Mouse (Mus musculus): ENCODE results near the gene Slc16a8. TPM values are rescaled to one million over a fixed set of nuclear protein-coding genes. Genes with fewer than 3 reads are reported as not detected.

Gene Slc16a8
- total and polyA plus RNA-seq, 3 experiments = 0.08 to 0.83 TPM; not detected in 1

- no peak for TF ChIP-seq ZNF384 (IDR thresholded peaks at IDR 0.05; ENCODE audit: low read depth, low read length)
- TF ChIP-seq SMC3 (IDR thresholded peaks at IDR 0.05; ENCODE audit: low read depth, low read length) = no peak
- TF ChIP-seq ZMIZ1 (IDR thresholded peaks at IDR 0.05; ENCODE audit: low read depth, low read length) = no peak
- TF ChIP-seq GABPA (IDR thresholded peaks at IDR 0.05; ENCODE audit: insufficient replicate concordance, low read depth, low read length) = no peak
- no peaks in the 10 kb centered on the region for H3K79me2 ChIP-seq (replicated peaks; ENCODE audit: control insufficient read depth, extremely low read depth, insufficient read depth, poor library complexity, severe bottlenecking)
- H3K27me3 ChIP-seq (replicated peaks) = no peaks in the 10 kb centered on the region
- in situ Hi-C loops (cut with MboI; ENCODE audit: low pct_ligation_motif_present, low pct_unique_long_range_greater_than_20kb, low sequenced_read_pairs) (loop anchor here (25.0 kb wide), 1 partner anchor 249 kb away; no protein-coding TSS in a partner anchor), dilution Hi-C loops (cut with MboI; ENCODE audit: extremely low pct_ligation_motif_present, extremely low pct_unique_long_range_greater_than_20kb, low sequenced_read_pairs) (no loop called here)
- H3K4me3 ChIP-seq (replicated peaks in 1 of 3; ENCODE audit: low read depth in 2 of 3, low read length in 2 of 3, poor library complexity in 1 of 3) = no peak overlapping the region
- H3K27ac ChIP-seq (ENCODE audit: insufficient read depth, low read depth) = no peak overlapping the region
- no peak for DNase-seq (ENCODE audit: extremely low read depth)
- no peak overlapping the region for H3K9ac ChIP-seq (ENCODE audit: insufficient read depth, low read depth)
- peaks cover 66 to 91% of the 10 kb centered on the region in 2 experiments for H3K36me3 ChIP-seq (replicated peaks in 1 of 2; ENCODE audit: control insufficient read depth in 1 of 2, insufficient read depth in 1 of 2, low read length in 1 of 2)
- H3K4me1 ChIP-seq (ENCODE audit: control insufficient read depth in 1 of 2, insufficient read depth in 2 of 2) = peaks cover 2 to 4% of the 10 kb centered on the region in 2 experiments; a peak in 2 of 4 replicates
- H3K4me2 ChIP-seq (ENCODE audit: insufficient read depth, low read depth, poor library complexity, severe bottlenecking) = no peak overlapping the region
- H3K9me3 ChIP-seq (replicated peaks; ENCODE audit: low read length) = peaks cover 7% of the 10 kb centered on the region
Observed at GRCm38 (mm10) chr15:79238036-79238435, 16.5 kb downstream of the Slc16a8 start.

- no peaks in the 10 kb centered on the region for H3K79me2 ChIP-seq (replicated peaks; ENCODE audit: control insufficient read depth, extremely low read depth, insufficient read depth, poor library complexity, severe bottlenecking)
- H3K27me3 ChIP-seq (replicated peaks) = no peaks in the 10 kb centered on the region
- no peak overlapping the region for H3K4me3 ChIP-seq (replicated peaks in 1 of 3; ENCODE audit: low read depth in 2 of 3, low read length in 2 of 3, poor library complexity in 1 of 3)
- peaks cover 3 to 15% of the 10 kb centered on the region in 2 experiments; a peak in 2 of 4 replicates for H3K4me1 ChIP-seq (ENCODE audit: control insufficient read depth in 1 of 2, insufficient read depth in 2 of 2)
- no peak overlapping the region for H3K27ac ChIP-seq (ENCODE audit: insufficient read depth, low read depth)
- dilution Hi-C loops (cut with MboI; ENCODE audit: extremely low pct_ligation_motif_present, extremely low pct_unique_long_range_greater_than_20kb, low sequenced_read_pairs) (no loop called here), in situ Hi-C loops (cut with MboI; ENCODE audit: low pct_ligation_motif_present, low pct_unique_long_range_greater_than_20kb, low sequenced_read_pairs) (loop anchor here (25.0 kb wide), 1 partner anchor 252 kb away; no protein-coding TSS in a partner anchor)
- no peak overlapping the region for H3K9ac ChIP-seq (ENCODE audit: insufficient read depth, low read depth)
- no peaks in the 10 kb centered on the region for H3K9me3 ChIP-seq (replicated peaks; ENCODE audit: low read length)
- no peak for DNase-seq (ENCODE audit: extremely low read depth)
- no peak for TF ChIP-seq SMC3 (IDR thresholded peaks at IDR 0.05; ENCODE audit: low read depth, low read length)
- no peak for TF ChIP-seq RAD21 (IDR thresholded peaks at IDR 0.05; ENCODE audit: low read depth, low read length)
- no peak for TF ChIP-seq UBTF (IDR thresholded peaks at IDR 0.05; ENCODE audit: low read depth, low read length)
- no peak for TF ChIP-seq CHD2 (IDR thresholded peaks at IDR 0.05; ENCODE audit: low read length)
- TF ChIP-seq ZC3H11A (IDR thresholded peaks at IDR 0.05; ENCODE audit: low read depth, low read length) = no peak
- TF ChIP-seq ZKSCAN1 (IDR thresholded peaks at IDR 0.05; ENCODE audit: borderline replicate concordance, low read depth, low read length) = no peak
- TF ChIP-seq GABPA (IDR thresholded peaks at IDR 0.05; ENCODE audit: insufficient replicate concordance, low read depth, low read length) = no peak
- TF ChIP-seq TBP (conservative IDR thresholded peaks at IDR 0.05; ENCODE audit: low read depth, low read length) = no peak
- TF ChIP-seq JUND (conservative IDR thresholded peaks at IDR 0.05; ENCODE audit: low read depth, low read length) = no peak
- no peak for TF ChIP-seq SIN3A (IDR thresholded peaks at IDR 0.05; ENCODE audit: low read length)
- TF ChIP-seq POLR2AphosphoS2 (IDR thresholded peaks at IDR 0.05; ENCODE audit: low read depth, low read length) = no peak
- TF ChIP-seq ELF1 (IDR thresholded peaks at IDR 0.05; ENCODE audit: low read depth, low read length) = no peak
- no peak for TF ChIP-seq CTCF (conservative IDR thresholded peaks at IDR 0.05 in 1 of 2, IDR thresholded peaks at IDR 0.05 in 1 of 2; ENCODE audit: low read depth in 2 of 2, low read length in 2 of 2)
- no peak for TF ChIP-seq JUN (IDR thresholded peaks at IDR 0.05; ENCODE audit: insufficient read depth, low read depth, low read length)
- TF ChIP-seq MAX (IDR thresholded peaks at IDR 0.05; ENCODE audit: low read length) = no peak
- TF ChIP-seq KAT2A (IDR thresholded peaks at IDR 0.05; ENCODE audit: insufficient replicate concordance, low read length) = no peak
- no peak for TF ChIP-seq MAFK (IDR thresholded peaks at IDR 0.05; ENCODE audit: insufficient replicate concordance, low read length)
- no peak for TF ChIP-seq MYC (IDR thresholded peaks at IDR 0.05; ENCODE audit: low read depth, low read length)
- TF ChIP-seq POLR2A (IDR thresholded peaks at IDR 0.05; ENCODE audit: low read depth, low read length) = no peak
- no peak for TF ChIP-seq RCOR1 (conservative IDR thresholded peaks at IDR 0.05; ENCODE audit: low read depth, low read length)
- H3K4me2 ChIP-seq (ENCODE audit: insufficient read depth, low read depth, poor library complexity, severe bottlenecking) = no peak overlapping the region
- peaks cover 59 to 92% of the 10 kb centered on the region in 2 experiments for H3K36me3 ChIP-seq (replicated peaks in 1 of 2; ENCODE audit: control insufficient read depth in 1 of 2, insufficient read depth in 1 of 2, low read length in 1 of 2)
Observed at GRCm38 (mm10) chr15:79235268-79235667, 19.3 kb downstream of the Slc16a8 start.
